Mouse (Mus musculus) heart, postnatal 36 days (tissue): ENCODE measurements around the gene Kank1. TPM values are rescaled to one million over a fixed set of nuclear protein-coding genes. Genes with fewer than 3 reads are reported as not detected.
"Not testable (repeated sequence)": the region's sequence is repeated elsewhere in the genome, so short reads cannot be mapped to it uniquely, and the experiment has no call there.

Experiments
- DNase-seq, 2 experiments: peaks; one replicate each; pipeline ENCODE4 v3.0.0; 2021 to 2022
- intact Hi-C: fragments of 180-260 bp; cut with DNase I; formaldehyde crosslinking; loops from one replicate; pipeline ENCODE4 v1.15.1; 2025
- total RNA-seq, 2 experiments: library from RNA; stranded (reverse); gene quantifications; 2 replicates each; pipeline ENCODE4 v1.2.3; 2021

Kank1 gene
- total RNA-seq, 2 experiments from 2014 or later: 38.6 to 44.7 TPM

DNA sequence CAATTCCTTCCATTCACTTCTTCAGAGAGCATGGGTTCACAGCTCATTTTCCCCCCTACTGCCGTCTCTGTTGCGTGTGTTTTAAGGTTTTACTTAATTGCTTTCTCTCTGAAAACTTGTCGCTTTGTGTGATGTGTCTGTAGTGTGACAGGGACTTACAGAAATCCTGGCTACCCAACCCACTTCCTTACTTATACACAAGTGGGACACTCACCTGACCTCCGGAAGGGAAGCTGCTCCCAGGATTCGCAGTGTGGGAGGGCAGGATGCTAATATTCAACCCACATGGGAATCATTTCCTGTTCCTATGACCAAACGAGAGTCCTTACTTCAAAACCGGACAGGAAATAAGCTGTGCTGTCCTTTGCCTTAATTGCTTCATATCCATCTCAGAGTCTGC is 195.1 kb downstream of the Kank1 start:
- no peak for DNase-seq
- intact Hi-C loops: no loop called here

- no peak for DNase-seq
- intact Hi-C loops: no loop called here
Observed at GRCm38 (mm10) chr19:25433169-25433690, 196.5 kb downstream of the Kank1 start.

DNA sequence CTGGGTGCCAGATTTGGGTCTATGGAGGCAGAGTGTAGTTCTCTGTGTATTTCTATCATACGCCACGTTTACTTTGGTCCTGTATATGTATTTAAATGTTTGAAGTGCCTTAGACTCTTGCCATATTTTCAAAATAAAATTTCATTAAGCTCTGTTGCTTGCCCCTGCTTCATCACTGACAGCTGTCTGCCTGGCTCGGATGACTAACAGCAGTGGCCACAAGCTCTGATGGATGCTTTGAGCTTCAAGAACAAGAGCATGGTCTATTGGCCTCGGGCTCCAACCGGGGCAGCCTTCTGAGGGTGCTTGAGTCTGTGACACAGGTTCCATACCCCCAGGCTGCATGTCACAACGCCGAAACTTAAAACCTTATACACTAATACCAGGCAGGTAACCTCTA is 197.6 kb downstream of the Kank1 start:
- intact Hi-C loops: no loop called here
- no peak for DNase-seq

DNA sequence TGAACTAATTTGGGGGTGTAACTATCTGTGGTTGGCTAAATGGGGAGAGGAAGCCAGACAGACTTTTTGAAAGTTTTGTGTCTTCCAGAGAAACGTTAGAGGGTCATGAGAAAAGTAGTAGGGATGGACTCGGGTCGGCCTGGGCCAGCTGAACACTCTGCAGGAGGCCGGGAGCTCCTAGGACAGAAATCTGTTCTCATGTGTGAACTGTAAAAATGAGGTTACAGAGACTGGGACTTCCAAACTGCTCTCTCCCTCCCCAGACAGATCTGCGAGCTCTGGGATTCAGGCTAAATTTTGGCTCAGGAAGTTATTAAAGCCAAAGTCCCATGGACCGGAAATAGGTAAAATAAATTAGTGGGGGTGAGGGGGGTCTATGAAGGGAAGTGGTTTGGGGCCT is 198.0 kb downstream of the Kank1 start:
- DNase-seq: no peak
- intact Hi-C loops: no loop called here

DNA sequence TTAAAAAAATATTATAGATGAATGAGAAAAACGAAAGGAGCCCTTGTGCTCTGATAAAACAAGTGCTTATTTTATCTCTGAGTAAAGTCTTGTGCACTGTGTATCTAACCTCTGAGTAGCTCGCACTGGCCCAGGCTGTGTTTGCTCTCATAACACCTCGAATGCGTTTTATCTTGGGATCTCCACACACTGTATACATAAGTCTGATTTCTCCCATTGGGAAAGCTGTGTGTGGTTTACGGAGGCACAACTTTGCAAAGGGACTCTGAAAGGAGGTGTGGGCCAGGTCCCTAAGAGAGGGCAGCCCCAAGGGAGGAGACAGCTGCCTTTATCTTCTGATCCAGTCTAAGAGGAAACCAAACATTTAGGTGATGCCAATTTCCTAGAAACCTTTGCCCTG is 198.6 kb downstream of the Kank1 start:
- DNase-seq: no peak
- intact Hi-C loops: no loop called here

- intact Hi-C loops: no loop called here
- no peak for DNase-seq
Observed at GRCm38 (mm10) chr19:25436175-25436574, 199.4 kb downstream of the Kank1 start.

GRCm38 (mm10) chr19:25436789-25437650 is 200.2 kb downstream of the Kank1 start:
- no peak for DNase-seq
- intact Hi-C loops: no loop called here

- DNase-seq: no peak
- intact Hi-C loops: no loop called here
Observed at GRCm38 (mm10) chr19:25438246-25438645, 201.5 kb downstream of the Kank1 start.

DNA sequence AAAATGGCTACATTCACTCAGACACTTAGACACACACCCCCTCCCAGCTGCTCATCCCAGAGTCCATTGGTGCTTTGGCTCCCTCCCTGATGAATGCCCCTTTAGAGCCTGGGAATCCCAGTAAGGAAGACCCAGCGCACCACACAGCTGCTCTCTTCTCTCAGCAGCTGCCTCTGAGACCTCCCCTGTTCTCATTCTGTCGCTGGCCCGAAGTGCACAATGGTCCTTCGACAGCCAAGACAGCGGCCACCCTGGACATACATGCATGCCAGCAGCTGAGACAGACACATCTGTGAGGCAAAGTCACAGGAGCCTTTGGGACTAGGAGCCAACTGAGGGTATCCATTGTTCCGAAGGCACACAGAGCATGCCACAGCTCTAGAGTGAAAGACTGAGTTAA is 203.0 kb downstream of the Kank1 start:
- no peak for DNase-seq
- intact Hi-C loops: loop anchor here (5.0 kb wide), 1 partner anchor 33 kb away; no protein-coding TSS in a partner anchor

GRCm38 (mm10) chr19:25440736-25441135 is 204.0 kb downstream of the Kank1 start:
- no peak for DNase-seq
- intact Hi-C loops: loop anchor here (5.0 kb wide), 1 partner anchor 33 kb away; no protein-coding TSS in a partner anchor

GRCm38 (mm10) chr19:25445054-25445453 is 208.3 kb downstream of the Kank1 start:
- DNase-seq: peak; percentile 66 to 75

GRCm38 (mm10) chr19:25445842-25446241 is 209.1 kb downstream of the Kank1 start:
- intact Hi-C loops: loop anchor here (1.0 kb wide), 1 partner anchor 105 kb away; no protein-coding TSS in a partner anchor
- DNase-seq: no peak

More at GRCm38 (mm10) chr19:25445054-25445453, 208.3 kb downstream of the Kank1 start:
- intact Hi-C loops: loop anchor here (1.0 kb wide), 1 partner anchor 104 kb away; no protein-coding TSS in a partner anchor

GRCm38 (mm10) chr19:25446683-25447082 is 209.9 kb downstream of the Kank1 start:
- no peak for DNase-seq
- intact Hi-C loops: no loop called here

DNA sequence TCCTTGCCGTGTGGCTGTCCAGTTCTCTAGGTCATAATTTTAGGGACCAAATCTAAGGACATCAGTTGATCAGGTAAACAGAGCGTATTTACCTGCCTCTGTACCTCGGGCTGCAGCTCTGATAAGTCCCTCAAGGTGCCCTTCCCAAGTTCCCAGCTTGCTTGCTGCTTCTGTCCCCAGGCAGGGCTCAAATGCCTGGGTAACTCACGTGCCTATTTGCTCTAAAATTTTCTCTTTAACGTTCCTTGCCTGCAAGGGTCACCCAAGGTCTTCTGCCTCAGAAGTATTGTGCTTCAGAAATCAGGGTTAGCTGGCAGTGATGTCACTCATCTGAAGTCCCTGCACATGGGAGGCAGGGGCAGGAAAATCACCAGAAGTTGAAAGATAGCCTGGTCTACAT is 210.6 kb downstream of the Kank1 start:
- intact Hi-C loops: no loop called here

DNA sequence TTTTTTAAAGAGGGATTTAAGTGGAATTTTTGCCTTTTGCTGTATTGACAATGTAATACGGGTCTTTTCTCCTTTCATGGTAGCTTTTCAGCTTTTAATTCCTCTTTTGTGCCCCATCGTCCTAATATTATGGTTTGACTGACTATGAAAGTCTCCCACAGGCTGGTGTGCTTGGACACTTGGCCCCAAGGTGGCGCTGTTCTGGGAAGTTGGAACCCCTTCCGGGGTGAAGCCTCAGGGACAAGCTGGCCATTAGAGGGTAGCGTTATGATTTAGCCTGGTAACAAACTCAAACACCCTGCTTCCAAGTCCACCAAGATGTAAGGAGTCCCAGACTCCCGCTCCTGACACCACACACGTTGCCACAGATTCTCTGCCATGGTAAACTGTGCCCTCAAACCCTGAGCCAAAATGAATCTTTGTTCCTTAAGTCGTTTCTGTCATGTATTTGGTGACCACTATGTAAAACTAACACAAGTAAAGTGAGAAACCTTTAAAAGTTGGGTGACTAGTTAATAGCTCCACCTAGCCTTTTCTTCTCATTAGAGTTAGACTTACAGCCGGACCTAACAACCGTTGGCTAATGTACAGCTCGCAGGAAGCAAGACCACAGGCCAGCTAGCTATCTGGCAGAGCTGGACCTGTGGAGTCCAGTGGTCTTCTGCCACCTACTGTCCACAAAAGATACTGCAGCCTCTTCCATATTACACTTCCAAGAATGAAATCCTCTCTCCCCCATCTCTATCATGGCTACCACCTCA is 214.3 kb downstream of the Kank1 start:
- intact Hi-C loops: loop anchor here (1.0 to 5.0 kb wide), 4 partner anchors 110 to 492 kb away; no protein-coding TSS in a partner anchor
- peak in 1 of 2 experiments; percentile 60 for DNase-seq

More for the DNA sequence above, 210.6 kb downstream of the Kank1 start:
- no peak for DNase-seq

DNA sequence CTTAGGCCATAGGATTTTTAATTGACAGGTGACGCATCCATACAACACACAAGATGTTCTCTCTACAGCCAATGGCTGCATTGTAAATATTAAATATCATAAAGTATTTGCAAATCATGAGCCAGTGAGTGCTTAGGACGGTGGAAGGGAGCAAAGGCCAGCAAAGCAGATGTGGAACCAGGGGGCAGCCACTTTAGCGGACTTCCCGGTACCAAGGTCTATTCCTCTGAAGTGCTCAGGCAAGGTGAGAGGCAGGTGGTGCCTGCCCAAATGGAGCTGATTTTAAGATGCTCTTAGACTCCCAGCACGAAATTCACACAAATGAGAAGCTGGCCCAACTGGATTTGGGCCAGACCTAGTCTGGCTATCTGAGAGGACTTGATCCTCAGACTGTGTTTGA is 216.4 kb downstream of the Kank1 start:
- intact Hi-C loops: loop anchor here (5.0 kb wide), 1 partner anchor 346 kb away; no protein-coding TSS in a partner anchor
- no peak for DNase-seq

DNA sequence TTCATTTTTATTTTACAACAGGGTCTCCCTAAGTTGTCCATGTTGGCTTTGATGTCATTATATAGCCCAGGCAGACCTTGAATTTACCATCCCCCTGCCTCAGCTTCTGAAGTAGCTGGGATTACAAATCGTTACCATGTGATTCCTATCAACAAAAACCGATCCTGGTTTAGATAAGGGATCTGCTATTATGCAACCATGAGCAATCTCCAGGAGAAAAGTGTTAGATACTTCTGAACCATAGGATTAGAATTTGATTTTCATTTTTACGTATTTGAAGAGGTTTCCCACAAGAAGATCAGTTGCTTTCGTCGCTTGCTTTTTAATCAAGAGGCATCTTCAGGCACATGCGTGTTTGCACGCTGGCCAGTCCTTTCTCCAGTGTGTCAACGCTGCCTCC is 224.0 kb downstream of the Kank1 start:
- intact Hi-C loops: no loop called here
- no peak for DNase-seq

- DNase-seq: no peak
- intact Hi-C loops: no loop called here
Observed at GRCm38 (mm10) chr19:25461553-25462320, 225.0 kb downstream of the Kank1 start.

DNA sequence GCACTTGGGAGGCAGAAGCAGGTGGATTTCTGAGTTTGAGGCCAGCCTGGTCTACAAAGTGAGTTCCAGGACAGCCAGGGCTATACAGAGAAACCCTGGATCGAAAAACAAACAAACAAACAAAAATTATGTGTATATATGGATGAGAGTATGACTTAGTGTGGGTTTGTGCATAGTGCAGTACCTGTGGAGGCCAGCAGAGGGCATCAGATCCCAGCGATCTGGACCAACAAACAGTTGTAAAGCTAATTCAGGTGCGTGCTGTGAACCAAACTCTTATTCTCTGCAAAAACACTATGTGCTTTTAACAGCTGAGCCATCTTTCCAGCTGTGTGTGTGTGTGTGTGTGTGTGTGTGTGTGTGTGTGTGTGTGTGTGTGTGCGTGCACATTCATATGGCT is 239.0 kb downstream of the Kank1 start:
- intact Hi-C loops: not testable (repeated sequence)

GRCm38 (mm10) chr19:25479152-25479669 is 242.4 kb downstream of the Kank1 start:
- DNase-seq: no peak
- intact Hi-C loops: no loop called here

More for the DNA sequence above, 239.0 kb downstream of the Kank1 start:
- DNase-seq: not testable (repeated sequence)
